Mouse (Mus musculus) kidney, embryonic 15.5 days (tissue): ENCODE results near the gene Tprn. TPM values are rescaled to one million over a fixed set of nuclear protein-coding genes. Genes with fewer than 3 reads are reported as not detected.
"Not testable (repeated sequence)": the region's sequence is repeated elsewhere in the genome, so short reads cannot be mapped to it uniquely, and the experiment has no call there.

Experiments
- ATAC-seq: fragments of 200-750 bp; cut with Nextera tagmentation; replicated peaks from 2 replicates; pipeline ENCODE4 v1.8.0; 2017; ENCODE audit warnings: moderate TSS enrichment; ENCODE audit not compliant: low FRiP score
- H3K27ac ChIP-seq: fragments of 300-500 bp; sonication (generic); 2 replicates; pipeline ENCODE4 v1.5.1; 2015; ENCODE audit warnings: mild to moderate bottlenecking, inconsistent platforms
- H3K27me3 ChIP-seq: fragments of 300-500 bp; sonication (generic); 2 replicates; pipeline ENCODE4 v1.6.1; 2015; ENCODE audit warnings: inconsistent platforms
- H3K36me3 ChIP-seq: fragments of 300-500 bp; sonication (generic); 2 replicates; pipeline ENCODE4 v1.6.1; 2015; ENCODE audit warnings: inconsistent platforms
- H3K4me1 ChIP-seq: fragments of 300-500 bp; sonication (generic); 2 replicates; pipeline ENCODE4 v1.6.1; 2015; ENCODE audit warnings: inconsistent platforms
- H3K4me2 ChIP-seq: fragments of 300-500 bp; sonication (generic); 2 replicates; pipeline ENCODE4 v1.6.1; 2015; ENCODE audit warnings: moderate library complexity, mild to moderate bottlenecking, inconsistent platforms
- H3K4me3 ChIP-seq: fragments of 300-500 bp; sonication (generic); replicated peaks from 2 replicates; pipeline ENCODE4 v1.5.1; 2015; ENCODE audit warnings: mild to moderate bottlenecking, inconsistent platforms
- H3K9ac ChIP-seq: fragments of 300-500 bp; sonication (generic); 2 replicates; pipeline ENCODE4 v1.6.1; 2015; ENCODE audit warnings: mild to moderate bottlenecking, inconsistent platforms
- H3K9me3 ChIP-seq: fragments of 300-500 bp; sonication (generic); replicated peaks from 2 replicates; pipeline ENCODE4 v1.6.1; 2016; ENCODE audit warnings: inconsistent platforms
- WGBS: fragments of 180-500 bp; shearing (Covaris S2); methylation state at CpG from one replicate; pipeline ENCODE4 v1.1.7; 2015; ENCODE audit warnings: mixed read lengths; 5-methylcytosine and 5-hydroxymethylcytosine counted together
- polyA plus RNA-seq: library from polyadenylated mRNA; unstranded; fragments of >200 nt; fragmentation: Nextera tagmentation; extraction: Ambion mirVana; gene quantifications from 2 replicates; pipeline ENCODE4 v1.2.1, GENCODE M21; 2015

Tprn gene
- polyA plus RNA-seq, 1 experiment from 2014 or later, result 11.3 TPM

GRCm38 (mm10) chr2:25257250-25257649 is 5.2 kb upstream of the Tprn start:
- H3K27me3 ChIP-seq, result not testable (repeated sequence)

GRCm38 (mm10) chr2:25258887-25259286 is 3.5 kb upstream of the Tprn start:
- peaks cover 36% of the 10 kb centered on the region for H3K4me1 ChIP-seq
- no peak overlapping the region for H3K9ac ChIP-seq
- H3K27me3 ChIP-seq, result peaks cover 5% of the 10 kb centered on the region
- H3K4me3 ChIP-seq, result no peak overlapping the region
- 60% methylated on average over 2 of the region's 2 CpGs for WGBS
- H3K4me2 ChIP-seq, result no peak overlapping the region
- no peak for ATAC-seq
- H3K27ac ChIP-seq, result no peak overlapping the region
- H3K36me3 ChIP-seq, result no peaks in the 10 kb centered on the region
- H3K9me3 ChIP-seq, result no peaks in the 10 kb centered on the region

More at GRCm38 (mm10) chr2:25257250-25257649, 5.2 kb upstream of the Tprn start:
- not testable (repeated sequence) for H3K4me3 ChIP-seq, H3K27ac ChIP-seq, H3K9me3 ChIP-seq, H3K4me2 ChIP-seq, H3K9ac ChIP-seq, ATAC-seq
- Histone ChIP-seq H3K36me3 (peaks cover 14% of the 10 kb centered on the region), H3K4me1 (peaks cover 24% of the 10 kb centered on the region)
- WGBS, result 84% methylated on average over 5 of the region's 5 CpGs

- Histone ChIP-seq H3K36me3 (no peaks in the 10 kb centered on the region), H3K27me3 (peaks cover 11% of the 10 kb centered on the region), H3K27ac (peak overlapping the region; percentile 42), H3K4me1 (peaks cover 48% of the 10 kb centered on the region), H3K4me2 (peak overlapping the region; percentile 97), H3K4me3 (peak overlapping the region; percentile 76), H3K9ac (peak overlapping the region; percentile 35; the same call in 1 of the 2 replicates), H3K9me3 (no peaks in the 10 kb centered on the region)
- peak; percentile 24 for ATAC-seq
- WGBS, result 51% methylated on average over 12 of the region's 12 CpGs
Observed at GRCm38 (mm10) chr2:25261870-25262269, 548 bp upstream of the Tprn start.

- Histone ChIP-seq H3K9me3 (no peaks in the 10 kb centered on the region), H3K4me1 (peaks cover 52% of the 10 kb centered on the region), H3K36me3 (no peaks in the 10 kb centered on the region), H3K4me2 (peak overlapping the region; percentile 97), H3K4me3 (peak overlapping the region; percentile 76), H3K27ac (peak overlapping the region; percentile 76), H3K9ac (peak overlapping the region; percentile 66), H3K27me3 (peaks cover 11% of the 10 kb centered on the region)
- under 1% methylated on average over 82 of the region's 82 CpGs for WGBS
- peak; percentile 9; the same call in 1 of the 2 replicates for ATAC-seq
Observed at GRCm38 (mm10) chr2:25262795-25263622, 591 bp downstream of the Tprn start.

GRCm38 (mm10) chr2:25263623-25264285 is 1.3 kb downstream of the Tprn start:
- ATAC-seq, result no peak
- Histone ChIP-seq H3K36me3 (peaks cover 4% of the 10 kb centered on the region), H3K27ac (no peak overlapping the region), H3K4me3 (peak overlapping the region; percentile 76), H3K4me1 (peaks cover 52% of the 10 kb centered on the region), H3K4me2 (peak overlapping the region; percentile 97), H3K9me3 (no peaks in the 10 kb centered on the region), H3K9ac (peak overlapping the region; percentile 66), H3K27me3 (peaks cover 11% of the 10 kb centered on the region)
- WGBS, result 19% methylated on average over 12 of the region's 12 CpGs

GRCm38 (mm10) chr2:25264286-25264660 is 1.9 kb downstream of the Tprn start:
- H3K4me2 ChIP-seq, result peak overlapping the region; percentile 97
- peak overlapping the region; percentile 66; the same call in 1 of the 2 replicates for H3K9ac ChIP-seq
- no peaks in the 10 kb centered on the region for H3K9me3 ChIP-seq
- H3K27ac ChIP-seq, result no peak overlapping the region
- H3K27me3 ChIP-seq, result peaks cover 11% of the 10 kb centered on the region
- 78% methylated on average over 5 of the region's 5 CpGs for WGBS
- peaks cover 9% of the 10 kb centered on the region for H3K36me3 ChIP-seq
- H3K4me1 ChIP-seq, result peaks cover 52% of the 10 kb centered on the region
- no peak for ATAC-seq
- peak overlapping the region; percentile 76; the same call in 1 of the 2 replicates for H3K4me3 ChIP-seq

- H3K4me3 ChIP-seq, result no peak overlapping the region
- no peaks in the 10 kb centered on the region for H3K9me3 ChIP-seq
- no peak overlapping the region for H3K9ac ChIP-seq
- no peak overlapping the region for H3K27ac ChIP-seq
- H3K27me3 ChIP-seq, result peaks cover 11% of the 10 kb centered on the region
- no peak for ATAC-seq
- H3K36me3 ChIP-seq, result peaks cover 15% of the 10 kb centered on the region
- peaks cover 52% of the 10 kb centered on the region for H3K4me1 ChIP-seq
- H3K4me2 ChIP-seq, result peak overlapping the region; percentile 97; the same call in 1 of the 2 replicates
- 78% methylated on average over 3 of the region's 3 CpGs for WGBS
Observed at GRCm38 (mm10) chr2:25264851-25265250, 2.4 kb downstream of the Tprn start.

GRCm38 (mm10) chr2:25265897-25266656 is 3.7 kb downstream of the Tprn start:
- H3K4me3 ChIP-seq, result peak overlapping the region; percentile 10; the same call in 1 of the 2 replicates
- H3K9me3 ChIP-seq, result no peaks in the 10 kb centered on the region
- H3K4me1 ChIP-seq, result peaks cover 59% of the 10 kb centered on the region
- H3K27ac ChIP-seq, result no peak overlapping the region
- H3K4me2 ChIP-seq, result peak overlapping the region; percentile 97
- no peak for ATAC-seq
- H3K27me3 ChIP-seq, result peaks cover 11% of the 10 kb centered on the region
- H3K36me3 ChIP-seq, result peaks cover 25% of the 10 kb centered on the region
- WGBS, result 71% methylated on average over 6 of the region's 6 CpGs
- H3K9ac ChIP-seq, result peak overlapping the region; percentile 2; the same call in 1 of the 2 replicates

- Histone ChIP-seq H3K27ac (no peak overlapping the region), H3K9me3 (no peaks in the 10 kb centered on the region), H3K9ac (peak overlapping the region; percentile 2; the same call in 1 of the 2 replicates), H3K4me2 (peak overlapping the region; percentile 97; the same call in 1 of the 2 replicates), H3K4me3 (no peak overlapping the region), H3K27me3 (peaks cover 11% of the 10 kb centered on the region), H3K36me3 (peaks cover 25% of the 10 kb centered on the region), H3K4me1 (peaks cover 65% of the 10 kb centered on the region)
- 33% methylated on average over 2 of the region's 2 CpGs for WGBS
- ATAC-seq, result no peak
Observed at GRCm38 (mm10) chr2:25266720-25267119, 4.3 kb downstream of the Tprn start.

- H3K36me3 ChIP-seq, result peaks cover 25% of the 10 kb centered on the region
- H3K9ac ChIP-seq, result no peak overlapping the region
- H3K27me3 ChIP-seq, result peaks cover 11% of the 10 kb centered on the region
- H3K4me2 ChIP-seq, result no peak overlapping the region
- H3K9me3 ChIP-seq, result no peaks in the 10 kb centered on the region
- H3K27ac ChIP-seq, result no peak overlapping the region
- H3K4me1 ChIP-seq, result peaks cover 61% of the 10 kb centered on the region
- ATAC-seq, result no peak
- no peak overlapping the region for H3K4me3 ChIP-seq
Observed at GRCm38 (mm10) chr2:25267241-25267640, 4.8 kb downstream of the Tprn start.

GRCm38 (mm10) chr2:25267746-25268309 is 5.4 kb downstream of the Tprn start:
- Histone ChIP-seq H3K36me3 (peaks cover 25% of the 10 kb centered on the region), H3K9ac (no peak overlapping the region), H3K4me3 (no peak overlapping the region), H3K4me1 (peaks cover 60% of the 10 kb centered on the region), H3K27me3 (peaks cover 11% of the 10 kb centered on the region), H3K4me2 (no peak overlapping the region), H3K9me3 (no peaks in the 10 kb centered on the region), H3K27ac (no peak overlapping the region)
- 71% methylated on average over 4 of the region's 4 CpGs for WGBS
- ATAC-seq, result no peak
